ENCODE assay signal across 31 mouse cellular contexts in the genomic region with DNA sequence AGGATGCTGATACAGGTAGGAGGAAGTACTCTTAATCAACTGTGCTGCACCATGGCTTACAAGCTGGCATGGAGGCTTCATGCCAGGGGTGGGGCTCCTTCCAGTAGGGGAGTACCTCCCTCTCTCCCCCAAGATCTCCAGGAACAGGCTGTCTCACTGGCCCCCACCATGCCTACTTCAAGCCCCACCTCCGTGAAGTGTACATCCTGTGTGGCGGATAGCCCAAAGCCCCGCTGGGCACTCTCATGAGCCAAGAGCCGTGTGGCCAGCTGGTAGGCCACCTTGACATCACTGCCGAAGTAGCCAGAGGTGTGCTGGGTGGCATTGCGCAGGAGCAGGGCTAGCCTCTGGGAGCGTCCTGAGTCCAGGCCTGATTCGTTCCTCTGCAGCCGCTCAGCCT. TPM values are rescaled to one million over a fixed set of nuclear protein-coding genes. Genes with fewer than 3 reads are reported as not detected.
"Had no signal": no experiment of that assay in that cellular context is flagged by ENCODE, and none has a peak within 500 bp of the region (broad histone marks: within the 10 kb centered on the region; RNA-seq: fewer than 3 reads in every experiment).

No protein-coding gene starts in this region.

- H3K9me3 ChIP-seq: limb, embryonic 10.5 days; limb, embryonic 12.5 days; limb, embryonic 13.5 days; limb, embryonic 15.5 days; liver, embryonic 12.5 days; liver, embryonic 13.5 days; liver, embryonic 15.5 days; lung, embryonic 15.5 days; midbrain, embryonic 10.5 days; midbrain, embryonic 12.5 days; midbrain, embryonic 13.5 days; midbrain, embryonic 15.5 days; neural tube, embryonic 12.5 days had no signal

- DNase-seq: liver; liver, embryonic 13.5 days; liver, postnatal 0 days; lung, adult 18-20 months; lung, adult 2 months; lung, embryonic 14.5 days; lung, postnatal 10 days; lung, postnatal 14 days; lung, postnatal 36 days; lung, postnatal 4 days; midbrain, embryonic 14.5 days had no signal

- H3K4me3 ChIP-seq: limb, embryonic 10.5 days; limb, embryonic 12.5 days; limb, embryonic 13.5 days; limb, embryonic 15.5 days; liver, embryonic 12.5 days; liver, embryonic 13.5 days; liver, embryonic 15.5 days; lung, embryonic 15.5 days; midbrain, embryonic 10.5 days; midbrain, embryonic 12.5 days; midbrain, embryonic 13.5 days; midbrain, embryonic 15.5 days; myocyte; neural tube, embryonic 12.5 days had no signal

- H3K27me3 ChIP-seq: limb, embryonic 12.5 days; limb, embryonic 13.5 days; limb, embryonic 15.5 days; lung, embryonic 15.5 days; midbrain, embryonic 12.5 days; midbrain, embryonic 13.5 days; midbrain, embryonic 15.5 days; neural tube, embryonic 12.5 days had no signal

- H3K36me3 ChIP-seq: limb, embryonic 10.5 days; liver, embryonic 12.5 days; liver, embryonic 13.5 days; liver, embryonic 15.5 days; lung, embryonic 15.5 days had no signal

RNA-seq across cellular contexts. Expression of a gene that starts 14.6 kb away (rescaled TPM):
- total RNA-seq: liver, adult 2 months had no signal

RNA-seq across cellular contexts. Expression of a gene that starts 33.6 kb away (rescaled TPM):
- total RNA-seq: left cerebral cortex, postnatal 10 days; liver, adult 2 months; megakaryocyte progenitor cell, adult 5-6 weeks; megakaryocyte, adult 5-6 weeks; megakaryocyte-erythroid progenitor cell, adult 5-6 weeks; midbrain, postnatal 0 days; monocyte, adult 5-6 weeks had no signal
